Mouse (Mus musculus): ENCODE measurements around the gene Mvb12b.
"Not testable (repeated sequence)": the region's sequence is repeated elsewhere in the genome, so short reads cannot be mapped to it uniquely, and the experiment has no call there.

Mvb12b gene

DNA sequence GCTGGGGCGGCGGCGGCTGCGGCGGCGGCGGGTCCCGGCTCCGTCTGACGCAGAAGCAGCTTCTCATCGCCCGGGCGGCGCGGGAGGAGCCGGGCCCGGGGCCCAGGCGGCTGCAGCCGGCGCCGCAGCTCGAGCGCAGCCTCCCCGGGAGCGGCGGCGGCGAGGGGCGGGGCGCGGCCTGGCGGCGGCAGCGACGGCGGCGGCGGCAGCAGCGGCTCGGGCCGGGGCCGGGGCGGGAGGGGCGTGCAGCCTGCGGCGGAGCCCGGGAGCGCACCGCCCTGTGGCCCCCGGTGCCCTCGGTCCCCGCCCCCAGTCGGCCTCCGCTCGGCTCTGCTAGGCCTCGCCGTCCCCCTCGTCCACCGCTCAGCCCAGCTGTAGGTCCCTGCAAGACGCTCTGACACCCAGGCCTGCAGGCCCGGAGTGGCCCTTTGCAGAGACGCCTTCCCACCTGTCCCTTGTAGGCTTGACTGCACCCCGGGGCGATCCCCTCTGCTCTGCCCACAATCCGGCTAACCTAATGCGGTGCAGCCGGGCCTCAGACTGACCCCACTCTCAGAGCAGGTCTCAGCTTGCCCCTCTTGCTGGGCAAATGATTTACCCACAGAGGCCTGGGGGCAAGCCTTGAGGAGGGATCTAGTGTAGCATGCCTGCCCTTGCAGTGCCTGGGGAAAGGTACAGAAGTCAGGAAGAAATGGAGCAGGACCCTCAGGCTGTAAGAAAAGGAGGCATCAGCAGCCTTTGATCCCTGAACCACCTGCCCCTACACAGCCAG lies at the start of gene Mvb12b:
TSS of gene Mvb12b (minus strand) at position 619 of the 772 bp plus-strand sequence.
- no peak for DNase-seq (ENCODE audit: low read depth)

DNA sequence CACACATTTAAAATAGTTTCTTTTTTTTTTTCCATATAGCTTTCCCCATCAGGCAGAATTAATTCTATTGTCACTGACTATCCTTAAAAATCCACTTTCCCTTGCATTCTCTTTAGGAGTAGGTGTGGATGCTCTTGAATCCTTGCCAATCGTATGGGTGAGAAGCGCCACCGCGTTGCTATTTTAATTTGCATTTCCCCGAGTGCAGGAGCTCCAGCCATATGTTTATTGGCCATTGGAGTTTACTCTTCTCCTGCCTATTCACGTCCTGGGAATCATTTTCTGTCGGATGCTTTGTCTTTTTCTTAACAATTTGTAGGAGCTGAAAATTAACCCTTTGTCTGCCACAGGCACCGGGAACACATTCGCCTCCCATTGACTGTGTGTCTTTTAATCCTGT lies 48.0 kb upstream of the Mvb12b start:
- DNase-seq (ENCODE audit: low read depth), result no peak

DNA sequence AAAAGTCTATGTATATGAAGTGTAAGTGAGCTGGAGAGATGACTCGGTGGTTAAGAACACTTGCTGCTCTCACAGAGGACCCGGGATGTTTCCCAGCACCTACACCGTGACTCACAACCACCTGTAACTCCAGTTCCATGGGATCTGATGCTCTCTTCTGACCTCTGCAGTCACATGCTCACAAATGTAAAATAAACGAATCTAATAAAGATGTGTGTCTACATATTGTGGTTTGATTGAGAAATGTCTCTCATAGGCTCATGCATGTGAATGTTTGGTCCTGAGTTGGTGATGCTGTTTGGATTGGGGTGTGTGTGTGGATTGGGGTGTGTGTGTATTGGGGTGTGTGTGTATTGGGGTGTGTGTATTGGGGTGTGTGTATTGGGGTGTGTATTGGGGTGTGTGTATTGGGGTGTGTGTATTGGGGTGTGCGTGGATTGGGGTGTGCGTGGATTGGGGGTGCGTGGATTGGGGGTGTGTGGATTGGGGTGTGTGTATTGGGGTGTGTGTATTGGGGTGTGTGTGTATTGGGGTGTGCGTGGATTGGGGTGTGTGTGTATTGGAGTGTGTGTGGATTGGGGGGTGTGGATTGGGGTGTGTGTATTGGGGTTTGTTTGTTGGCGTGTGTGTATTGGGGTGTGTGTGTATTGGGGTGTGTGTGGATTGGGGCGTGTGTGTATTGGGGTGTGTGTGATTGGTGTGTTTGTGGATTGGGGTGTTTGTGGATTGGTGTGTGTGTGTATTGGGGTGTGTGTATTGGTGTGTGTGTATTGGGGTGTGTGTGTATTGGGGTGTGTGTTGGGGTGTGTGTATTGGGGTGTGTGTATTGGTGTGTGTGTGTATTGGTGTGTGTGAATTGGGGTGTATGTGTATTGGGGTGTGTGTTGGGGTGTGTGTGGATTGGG lies 46.1 kb upstream of the Mvb12b start:
- no peak for DNase-seq (ENCODE audit: low read depth)

DNA sequence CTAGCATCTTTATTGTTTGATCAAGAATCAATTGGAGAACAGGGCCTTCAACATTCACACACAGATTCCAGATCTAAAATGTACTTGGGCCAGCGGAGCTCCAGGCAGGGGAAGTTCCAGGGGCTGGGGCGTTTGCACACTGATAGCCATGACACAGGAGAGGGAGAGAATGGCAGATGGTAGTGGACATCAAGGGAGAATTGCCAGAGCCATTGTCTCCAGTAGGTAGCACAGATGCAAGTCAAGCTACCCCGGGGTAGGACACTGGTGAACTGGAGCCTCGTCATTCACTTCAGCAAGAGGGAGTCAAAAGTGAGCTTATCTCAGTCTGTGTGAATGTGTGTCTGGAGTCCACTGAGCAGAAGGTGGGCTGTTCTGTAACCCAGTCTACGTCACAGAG lies 43.4 kb upstream of the Mvb12b start:
- no peak for DNase-seq (ENCODE audit: low read depth)

DNA sequence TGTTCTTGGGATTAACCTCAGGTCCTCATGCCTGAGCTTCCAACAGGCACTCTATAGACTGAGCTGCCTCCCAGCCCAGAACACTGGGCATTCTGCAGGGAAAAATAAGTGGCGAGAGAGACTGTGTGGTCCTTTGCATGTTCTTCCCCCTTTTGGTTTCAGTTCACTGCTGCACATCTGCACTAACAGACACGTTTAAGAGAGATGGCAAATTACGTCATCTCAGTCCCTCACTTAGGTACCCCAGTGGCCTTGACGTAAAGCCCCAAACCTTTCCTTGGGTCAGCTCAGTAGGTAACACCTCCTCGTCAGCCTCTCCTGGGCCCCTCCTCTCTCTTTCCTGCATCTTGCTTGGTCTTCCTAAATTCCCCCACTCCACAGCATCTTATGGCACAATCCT lies 37.5 kb upstream of the Mvb12b start:
- no peak for DNase-seq (ENCODE audit: low read depth)

DNA sequence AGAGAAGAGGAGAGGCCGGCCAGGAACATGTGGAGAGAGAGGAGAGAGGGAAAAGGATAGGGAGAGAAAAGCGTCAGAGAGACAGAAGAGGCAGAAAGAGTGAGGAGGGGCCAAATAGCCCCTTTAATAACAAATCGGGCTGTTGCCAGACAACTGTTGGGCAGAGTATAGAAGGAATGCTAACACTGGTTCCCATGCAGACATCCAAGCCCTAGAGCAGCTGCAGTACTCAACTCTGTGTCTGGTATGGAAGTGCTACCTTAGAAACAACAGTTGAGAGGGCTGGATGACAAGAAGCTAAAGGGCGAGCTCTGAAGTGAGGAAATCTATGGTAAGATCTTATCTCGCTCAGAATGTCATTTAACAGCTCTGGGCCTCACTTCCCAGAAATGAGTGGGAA lies 35.7 kb upstream of the Mvb12b start:
- no peak for DNase-seq (ENCODE audit: low read depth)

DNA sequence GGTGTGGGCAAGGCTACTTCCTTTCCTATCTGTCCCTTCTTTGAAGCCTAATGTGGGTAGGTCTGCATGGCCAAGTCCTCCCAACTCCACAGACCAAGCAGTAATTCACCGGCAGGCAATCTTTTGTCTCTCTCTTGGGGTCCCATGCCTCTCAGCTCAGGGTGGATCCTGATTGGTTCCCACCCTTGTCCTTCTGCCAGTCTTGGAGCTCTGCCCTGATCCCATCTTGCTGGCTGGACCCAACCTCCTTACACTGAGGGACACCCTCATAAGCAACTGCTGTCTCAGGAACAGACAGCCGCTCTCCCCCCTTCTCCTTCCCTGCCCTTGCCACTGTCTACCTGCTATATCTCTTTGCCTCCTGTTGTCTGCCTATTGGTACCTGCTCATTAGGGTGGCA lies 34.7 kb upstream of the Mvb12b start:
- DNase-seq (ENCODE audit: low read depth), result no peak

DNA sequence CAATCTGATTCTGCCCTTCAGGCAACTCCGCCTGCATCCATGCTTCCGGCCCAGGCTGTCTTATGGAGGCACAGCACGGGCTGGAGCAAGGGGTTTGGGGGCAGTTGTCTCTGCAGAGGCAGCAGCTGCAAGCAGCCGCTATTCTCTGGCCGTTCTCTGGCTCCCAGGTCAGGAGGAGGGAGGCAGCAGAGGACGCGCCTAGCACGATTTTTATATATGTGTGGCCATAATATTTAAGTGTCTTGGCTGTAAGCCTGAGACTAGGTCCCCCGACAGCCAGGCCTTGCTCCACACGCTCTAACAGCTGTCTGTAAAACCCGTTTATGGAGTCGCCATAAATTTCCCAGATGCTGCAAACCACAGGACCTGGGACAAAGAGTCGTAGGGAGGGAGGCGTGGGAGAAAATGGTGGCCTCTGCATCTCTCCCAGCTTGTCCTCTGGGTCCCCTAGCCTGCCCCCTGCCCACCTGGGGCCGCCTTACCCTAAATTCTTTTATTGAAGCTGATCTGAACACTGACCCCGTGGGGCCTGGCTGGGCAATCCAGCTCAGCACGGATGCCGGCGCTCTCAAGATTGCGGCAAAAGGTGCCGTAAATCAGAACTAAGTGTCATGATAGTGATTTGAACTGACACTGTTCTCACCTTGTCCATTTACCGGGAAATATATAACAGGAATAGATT lies 32.3 kb upstream of the Mvb12b start:
- DNase-seq (ENCODE audit: low read depth), result no peak

DNA sequence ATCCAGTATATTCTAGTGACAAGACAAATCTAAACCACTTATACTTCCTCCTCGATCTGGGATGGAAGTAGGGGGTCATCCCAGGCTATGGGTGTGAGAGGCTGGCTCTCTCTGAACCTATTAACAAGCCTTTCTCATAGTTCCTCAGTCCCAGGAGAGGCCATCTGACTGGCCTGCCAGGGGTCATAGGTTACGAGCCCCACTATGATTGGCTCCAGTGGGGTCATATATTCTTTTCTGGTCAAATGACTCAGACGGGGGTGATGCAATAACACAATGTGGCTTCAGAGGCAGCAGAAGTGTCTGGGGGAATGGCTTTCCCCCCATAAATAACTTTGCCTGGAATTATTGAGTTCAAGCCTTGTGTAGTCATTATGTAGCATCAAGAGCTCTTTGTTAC lies 31.1 kb upstream of the Mvb12b start:
- DNase-seq (ENCODE audit: low read depth), result peak; percentile 23

DNA sequence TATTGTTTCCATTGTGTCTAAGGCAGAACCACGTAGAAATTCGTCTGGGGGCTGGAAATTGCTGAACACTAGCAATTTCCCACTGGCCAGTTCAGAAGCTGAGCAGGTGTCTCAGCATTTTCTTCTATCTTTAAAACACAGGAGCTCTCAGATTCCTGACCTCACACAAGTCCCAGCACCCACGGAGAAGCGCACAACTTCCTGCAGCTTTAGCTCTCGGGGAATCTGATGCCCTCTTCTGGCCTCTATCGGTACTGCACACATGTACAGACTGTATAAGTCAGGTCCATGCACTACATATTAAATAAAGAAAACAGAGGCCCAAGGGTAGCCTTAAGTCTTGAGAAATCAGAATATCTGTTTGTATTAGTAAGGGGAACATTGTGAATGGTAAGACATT lies 30.6 kb upstream of the Mvb12b start:
- DNase-seq (ENCODE audit: low read depth), result peak; percentile 42

DNA sequence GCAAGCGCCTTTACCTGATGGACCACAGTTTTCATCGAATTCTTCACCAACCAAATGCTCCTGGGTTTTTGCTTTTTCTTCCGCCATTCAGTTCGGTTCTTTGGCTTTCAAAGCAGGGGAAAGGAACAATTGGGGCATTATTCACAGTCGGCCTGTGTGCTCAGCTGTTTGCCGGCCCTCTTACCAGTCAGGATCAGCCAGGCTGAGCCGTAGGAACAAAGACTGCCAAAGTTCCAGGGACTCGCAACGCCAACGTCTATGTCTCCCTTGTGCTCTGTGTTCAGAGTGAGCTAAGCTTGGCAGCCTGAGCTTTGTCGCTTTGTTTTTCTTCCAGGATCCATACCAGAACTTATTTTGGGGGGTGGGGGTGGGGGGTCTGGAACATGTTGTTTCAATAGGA lies 28.9 kb upstream of the Mvb12b start:
- DNase-seq (ENCODE audit: low read depth), result no peak

DNA sequence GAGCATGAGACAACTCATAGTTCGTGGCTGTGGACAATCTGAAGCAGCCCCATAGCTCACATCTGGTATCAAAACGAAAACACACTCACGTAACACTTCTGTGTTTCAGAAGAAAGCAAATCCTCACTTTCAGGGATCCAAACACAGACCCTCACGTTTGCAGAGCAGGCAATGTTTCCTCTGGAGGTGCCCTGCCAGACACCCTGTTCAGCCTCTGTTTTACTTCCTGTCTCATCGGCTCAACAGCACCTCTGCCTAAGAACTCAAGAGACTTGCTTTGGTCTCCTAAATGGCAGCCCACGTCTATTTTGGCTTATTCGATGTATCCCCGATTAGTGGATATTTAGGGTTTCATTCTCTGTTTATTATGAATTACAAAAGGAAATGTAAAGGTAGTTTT lies 27.3 kb upstream of the Mvb12b start:
- DNase-seq (ENCODE audit: low read depth), result no peak

DNA sequence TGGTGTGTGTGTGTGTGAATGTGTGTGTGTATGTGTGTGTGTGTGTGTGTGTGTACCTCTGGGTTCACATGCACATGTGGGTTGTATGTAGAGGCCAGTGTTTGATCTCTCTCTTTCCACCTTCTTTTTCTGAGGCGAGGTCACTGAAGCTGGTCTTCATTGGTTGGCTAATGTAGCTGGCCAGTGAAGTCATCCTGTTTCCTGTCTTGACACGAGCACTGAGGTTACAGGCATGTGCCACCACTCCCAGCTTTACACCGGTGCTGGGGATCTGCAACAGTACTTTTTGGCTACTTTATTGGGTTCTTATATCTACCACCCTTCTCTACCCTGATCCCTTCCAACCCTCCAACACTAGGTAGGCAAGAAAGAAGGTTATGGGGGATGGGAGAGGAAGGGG lies 26.6 kb upstream of the Mvb12b start:
- DNase-seq (ENCODE audit: low read depth), result no peak

DNA sequence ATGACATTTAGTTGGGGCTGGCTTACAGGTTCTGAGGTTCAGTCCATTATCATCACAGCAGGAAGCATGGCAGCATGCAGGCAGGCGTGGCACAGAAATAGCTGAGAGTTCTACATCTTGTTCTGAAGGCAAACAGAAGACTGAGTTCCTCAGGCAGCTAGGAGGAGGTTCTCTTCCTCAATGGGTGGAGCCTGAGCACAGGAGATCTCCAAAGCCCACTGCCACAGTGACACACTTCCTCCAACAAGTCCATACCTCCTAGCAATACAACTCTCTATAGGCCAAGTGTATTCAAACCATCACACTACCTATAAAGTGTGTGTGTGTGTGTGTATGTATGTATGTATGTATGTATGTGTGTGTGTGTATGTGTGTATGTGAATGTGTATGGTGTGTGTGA lies 25.9 kb upstream of the Mvb12b start:
- not testable (repeated sequence) for DNase-seq (ENCODE audit: low read depth)

DNA sequence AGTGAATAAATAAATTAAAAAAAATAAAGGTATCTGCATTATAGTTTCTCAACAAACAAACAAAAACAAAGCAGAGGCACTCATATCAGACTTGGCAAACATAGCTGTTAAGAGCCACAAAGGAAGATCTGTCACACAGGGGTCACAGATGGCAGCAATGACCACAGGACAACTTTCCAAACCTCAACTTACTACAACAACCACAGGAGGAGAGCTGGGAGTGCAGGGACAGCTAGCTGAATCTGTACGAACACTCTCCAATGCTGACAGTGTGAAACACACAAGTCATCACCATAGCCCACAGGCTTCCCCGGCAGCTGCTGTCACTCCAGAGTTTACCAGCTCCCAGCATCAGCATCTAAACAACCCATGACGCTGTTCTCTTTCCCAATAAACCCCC lies 25.0 kb upstream of the Mvb12b start:
- DNase-seq (ENCODE audit: low read depth), result no peak

DNA sequence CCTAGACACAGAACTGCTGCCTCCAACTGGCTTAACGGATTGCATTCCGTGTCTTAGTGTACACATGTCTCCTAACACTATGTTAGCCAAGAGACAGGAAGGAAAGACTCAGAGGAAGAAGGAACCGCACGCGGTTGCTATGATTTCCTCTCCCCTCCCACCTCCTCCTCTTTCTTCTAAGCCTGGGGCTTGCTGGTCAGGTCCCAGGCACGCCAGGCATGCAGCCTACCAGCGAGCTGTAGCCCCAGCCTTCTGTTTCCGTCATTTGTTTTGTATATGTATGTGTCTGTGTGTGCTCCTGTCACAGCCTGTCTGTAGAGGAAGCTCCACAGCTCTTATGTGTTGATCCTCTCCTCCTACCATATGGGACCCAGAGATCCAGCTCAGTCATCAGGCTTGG lies 20.6 kb upstream of the Mvb12b start:
- no peak for DNase-seq (ENCODE audit: low read depth)

DNA sequence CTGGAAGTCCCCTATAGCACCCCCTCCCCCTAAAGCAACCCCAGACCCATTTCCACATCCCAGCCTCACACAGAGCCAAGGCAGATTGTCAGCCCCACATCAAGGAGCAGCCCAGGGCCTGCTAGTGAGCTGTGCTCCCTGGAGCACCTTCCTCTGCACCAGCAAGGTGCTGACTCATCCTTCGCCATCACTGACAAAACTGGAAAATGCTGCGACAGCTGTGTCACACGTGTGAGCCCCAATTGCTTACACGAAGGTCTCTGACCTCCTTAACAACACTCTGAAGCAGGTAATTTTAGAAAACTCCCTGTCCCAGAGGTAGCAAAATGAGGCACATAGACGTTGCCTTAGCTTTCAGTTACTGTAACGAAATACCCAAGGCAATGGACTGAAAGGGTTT lies 19.4 kb upstream of the Mvb12b start:
- no peak for DNase-seq (ENCODE audit: low read depth)

DNA sequence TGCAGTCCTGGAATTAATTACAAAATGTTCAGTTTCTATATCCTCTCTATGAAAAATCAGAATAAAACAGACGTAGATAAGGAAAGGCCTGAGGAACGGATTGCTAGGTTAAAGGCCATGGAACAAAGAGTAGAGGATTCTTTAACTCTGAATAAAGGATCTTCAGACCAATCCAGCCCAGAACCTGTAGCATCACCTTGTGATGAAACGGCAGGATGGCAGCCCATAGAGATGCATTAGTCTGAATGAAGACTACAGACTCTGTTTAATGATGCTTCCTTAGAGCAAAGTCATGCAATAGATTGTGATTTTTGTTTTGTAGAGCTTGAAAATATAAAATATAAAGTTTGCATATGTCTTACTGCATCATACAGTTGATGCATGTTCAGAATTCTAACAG lies 8.1 kb upstream of the Mvb12b start:
- no peak for DNase-seq (ENCODE audit: low read depth)

DNA sequence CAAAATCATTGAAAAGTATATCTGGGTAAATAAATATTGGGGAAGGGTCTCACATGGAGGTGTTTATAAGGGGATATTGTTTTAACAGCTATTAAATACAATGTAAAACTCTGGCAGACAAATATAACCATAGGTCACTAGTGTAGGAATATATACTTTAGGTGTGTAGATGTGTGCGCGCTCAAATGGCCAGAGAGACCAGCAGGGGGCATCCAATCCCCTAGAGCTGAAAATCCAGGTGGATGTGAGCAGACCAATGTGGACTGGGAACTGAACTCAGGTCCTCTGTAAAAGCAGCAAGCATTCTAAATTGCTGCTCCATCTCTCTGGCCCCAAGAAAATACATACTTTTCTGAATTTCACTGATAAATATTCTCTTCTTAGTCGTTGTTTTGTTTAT lies 5.4 kb upstream of the Mvb12b start:
- DNase-seq (ENCODE audit: low read depth), result no peak

DNA sequence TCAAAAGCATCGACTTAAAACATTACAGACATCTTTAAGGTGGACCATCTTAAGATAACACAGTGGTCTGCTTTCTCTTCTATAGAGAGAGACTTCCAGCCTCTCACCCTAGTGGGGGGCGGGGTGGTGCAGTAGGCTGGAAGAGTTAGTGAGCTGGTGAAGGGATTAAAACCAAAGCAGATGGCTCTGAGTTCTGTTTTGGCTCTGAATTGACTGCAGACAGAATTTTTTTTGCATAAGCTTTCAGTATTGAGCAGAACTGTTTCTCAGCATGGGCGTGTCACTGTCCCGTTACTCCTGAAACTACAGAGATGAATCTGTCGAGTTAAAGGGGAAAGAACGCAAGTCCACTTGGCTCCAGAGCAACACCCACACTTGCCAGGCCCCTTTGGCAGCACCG lies 4.6 kb upstream of the Mvb12b start:
- no peak for DNase-seq (ENCODE audit: low read depth)

DNA sequence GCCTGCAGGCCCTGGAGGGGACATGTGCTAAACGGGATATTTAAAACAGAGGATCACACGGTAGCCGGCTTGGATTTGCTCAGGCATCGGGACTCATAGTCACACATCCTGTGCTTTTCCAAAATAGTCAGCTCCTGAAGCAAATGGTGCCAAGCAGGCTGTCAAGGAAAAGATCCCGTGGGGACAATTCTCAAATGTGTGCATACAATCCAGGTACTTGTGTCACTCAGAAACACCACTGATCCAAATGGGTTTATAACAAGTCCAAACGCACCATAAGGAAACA lies 297 bp upstream of the Mvb12b start:
- DNase-seq (ENCODE audit: low read depth), result no peak

DNA sequence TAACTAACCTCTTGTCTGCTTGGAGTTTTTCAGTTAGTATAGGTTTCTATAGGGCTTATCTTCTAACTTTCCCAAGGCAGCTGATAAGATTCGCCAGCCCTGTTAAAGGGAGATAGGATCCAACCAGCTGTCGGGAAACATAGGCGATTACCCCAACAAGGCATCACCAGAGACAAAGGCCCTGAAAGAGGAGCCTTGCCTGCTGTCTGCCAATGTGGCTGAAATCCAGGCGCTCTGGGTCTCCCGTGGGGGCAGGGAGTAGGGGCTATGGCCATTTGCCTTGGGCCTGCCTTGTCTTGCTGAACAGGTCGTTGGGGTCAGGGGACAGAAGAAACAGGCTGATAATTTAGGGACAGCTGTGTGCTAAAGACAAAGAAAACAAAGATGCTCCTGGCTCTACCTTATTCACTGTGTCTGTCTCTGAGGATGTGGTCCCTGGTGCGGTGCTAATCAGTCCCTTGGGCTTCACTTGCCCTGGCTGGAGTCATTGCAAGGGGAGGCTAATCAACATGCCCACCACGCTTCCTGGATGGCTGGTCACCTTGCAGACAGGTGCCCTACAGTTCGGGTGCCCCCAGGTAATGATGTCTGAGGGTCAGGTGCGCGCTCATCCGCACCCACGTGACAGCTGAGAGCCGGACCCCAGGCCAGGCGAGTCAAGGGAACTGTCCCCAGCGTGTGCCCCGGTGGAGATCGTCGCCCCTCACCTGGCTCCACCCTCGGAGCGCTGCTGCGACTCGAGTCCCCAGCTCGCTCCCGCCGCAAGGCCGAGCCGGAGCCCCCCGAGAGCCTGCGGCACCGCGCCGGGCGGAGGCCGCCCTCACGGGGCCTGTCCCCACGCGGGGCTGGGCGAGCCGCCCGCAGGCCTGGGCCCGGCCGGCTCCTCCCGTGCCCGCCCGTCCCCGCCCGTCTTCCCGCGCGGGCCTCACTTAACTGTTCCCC lies 1.1 kb downstream of the Mvb12b start:
- no peak for DNase-seq (ENCODE audit: low read depth)
